Mouse (Mus musculus) kidney, postnatal 0 days (tissue): ENCODE data around the gene Gm3336. TPM values are rescaled to one million over a fixed set of nuclear protein-coding genes. Genes with fewer than 3 reads are reported as not detected.

ENCODE experiments used
- ATAC-seq: fragments of 200-750 bp; cut with Nextera tagmentation; replicated peaks from 2 replicates; pipeline ENCODE4 v1.8.0; 2017; ENCODE audit warnings: low read depth, moderate number of reproducible peaks, moderate TSS enrichment, moderate library complexity; ENCODE audit not compliant: low FRiP score
- DNase-seq: peaks from one replicate; pipeline ENCODE4 v3.0.0-alpha.2; 2016; ENCODE audit warnings: low spot score
- H3K27ac ChIP-seq: fragments of 300-500 bp; sonication (generic); 2 replicates; pipeline ENCODE4 v1.5.1; 2014; ENCODE audit warnings: mild to moderate bottlenecking
- H3K27me3 ChIP-seq: fragments of 300-500 bp; sonication (generic); 2 replicates; pipeline ENCODE4 v1.6.1; 2014; ENCODE audit warnings: low read length, mixed read lengths; ENCODE audit not compliant: insufficient read depth
- H3K36me3 ChIP-seq: fragments of 300-500 bp; sonication (generic); 2 replicates; pipeline ENCODE4 v1.6.1; 2014; ENCODE audit warnings: low read length, mixed read lengths; ENCODE audit not compliant: insufficient read depth
- H3K4me1 ChIP-seq: fragments of 300-500 bp; sonication (generic); replicated peaks from 2 replicates; pipeline ENCODE4 v1.6.1; 2014; ENCODE audit warnings: antibody characterized with exemption, low read length, mixed read lengths; ENCODE audit not compliant: insufficient read depth
- H3K4me2 ChIP-seq: fragments of 300-500 bp; sonication (generic); 2 replicates; pipeline ENCODE4 v1.6.1; 2014; ENCODE audit warnings: mild to moderate bottlenecking, low read length, moderate library complexity, mixed read lengths
- H3K4me3 ChIP-seq: fragments of 300-500 bp; sonication (generic); replicated peaks from 2 replicates; pipeline ENCODE4 v1.5.1; 2014; ENCODE audit warnings: low read depth, low read length
- H3K9ac ChIP-seq: fragments of 300-500 bp; sonication (generic); 2 replicates; pipeline ENCODE4 v1.6.1; 2014; ENCODE audit warnings: low read depth, low read length
- H3K9me3 ChIP-seq: fragments of 300-500 bp; sonication (generic); replicated peaks from 2 replicates; pipeline ENCODE4 v1.6.1; 2016; ENCODE audit warnings: low read length, inconsistent platforms, mixed read lengths
- CTCF ChIP-seq: IDR thresholded peaks from 2 replicates; pipeline ENCODE4 v1.5.1; 2016; ENCODE audit warnings: antibody characterized with exemption, low read depth, mild to moderate bottlenecking, moderate library complexity
- WGBS: fragments of 180-500 bp; shearing (Covaris S2); extraction: QIAGEN DNeasy Blood & Tissue Kit; methylation state at CpG from one replicate; pipeline ENCODE4 v1.1.7; 2014; 5-methylcytosine and 5-hydroxymethylcytosine counted together
- polyA plus RNA-seq: library from polyadenylated mRNA; unstranded; fragments of >200 nt; fragmentation: Nextera tagmentation; extraction: Ambion mirVana; gene quantifications from 2 replicates; pipeline ENCODE4 v1.2.1, GENCODE M21; 2015

Gm3336 gene
- polyA plus RNA-seq, 1 experiment from 2014 or later, result 0.74 TPM

- no peaks in the 10 kb centered on the region for H3K36me3 ChIP-seq
- WGBS, result 3% methylated on average over 3 of the region's 3 CpGs
- H3K27me3 ChIP-seq, result no peaks in the 10 kb centered on the region
- ATAC-seq (no peak), DNase-seq (peak; percentile 79)
- no peak overlapping the region for H3K4me2 ChIP-seq
- H3K27ac ChIP-seq, result no peak overlapping the region
- TF ChIP-seq CTCF, result peak; percentile 98
- no peaks in the 10 kb centered on the region for H3K4me1 ChIP-seq
- 0 out of 2 replicates have a peak overlapping the region, but pooled peaks have one; percentile 37 for H3K9ac ChIP-seq
- no peaks in the 10 kb centered on the region for H3K9me3 ChIP-seq
- H3K4me3 ChIP-seq, result no peak overlapping the region
Measured at GRCm38 (mm10) chr8:70720739-70721138, 2.4 kb downstream of the Gm3336 start.

DNA sequence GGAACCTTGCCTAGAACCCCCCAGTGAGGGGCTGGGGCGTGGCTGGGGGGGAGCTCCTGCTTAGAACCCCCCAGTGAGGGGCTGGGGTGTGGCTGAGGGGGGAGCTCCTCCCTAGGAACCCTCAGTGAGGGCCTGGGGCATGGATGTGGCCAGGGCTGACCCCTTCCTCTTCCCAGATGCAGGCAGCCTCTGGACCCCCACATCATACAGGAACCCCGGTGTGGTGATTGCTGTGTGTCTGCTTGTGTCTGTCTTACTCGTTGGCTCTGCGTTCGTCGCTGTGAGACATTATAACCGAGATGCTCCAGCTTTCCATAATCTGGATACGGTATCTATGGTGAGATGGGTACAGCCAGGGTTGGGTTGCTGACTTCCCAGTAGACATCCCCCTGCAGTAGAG is 3.3 kb downstream of the Gm3336 start:
- Histone ChIP-seq H3K4me3 (no peak overlapping the region), H3K36me3 (no peaks in the 10 kb centered on the region), H3K27ac (no peak overlapping the region), H3K27me3 (no peaks in the 10 kb centered on the region), H3K4me1 (no peaks in the 10 kb centered on the region), H3K9ac (no peak overlapping the region), H3K4me2 (no peak overlapping the region), H3K9me3 (no peaks in the 10 kb centered on the region)
- no peak for TF ChIP-seq CTCF
- WGBS, result 89% methylated on average over 8 of the region's 8 CpGs
- DNase-seq, result no peak
- no peak for ATAC-seq

DNA sequence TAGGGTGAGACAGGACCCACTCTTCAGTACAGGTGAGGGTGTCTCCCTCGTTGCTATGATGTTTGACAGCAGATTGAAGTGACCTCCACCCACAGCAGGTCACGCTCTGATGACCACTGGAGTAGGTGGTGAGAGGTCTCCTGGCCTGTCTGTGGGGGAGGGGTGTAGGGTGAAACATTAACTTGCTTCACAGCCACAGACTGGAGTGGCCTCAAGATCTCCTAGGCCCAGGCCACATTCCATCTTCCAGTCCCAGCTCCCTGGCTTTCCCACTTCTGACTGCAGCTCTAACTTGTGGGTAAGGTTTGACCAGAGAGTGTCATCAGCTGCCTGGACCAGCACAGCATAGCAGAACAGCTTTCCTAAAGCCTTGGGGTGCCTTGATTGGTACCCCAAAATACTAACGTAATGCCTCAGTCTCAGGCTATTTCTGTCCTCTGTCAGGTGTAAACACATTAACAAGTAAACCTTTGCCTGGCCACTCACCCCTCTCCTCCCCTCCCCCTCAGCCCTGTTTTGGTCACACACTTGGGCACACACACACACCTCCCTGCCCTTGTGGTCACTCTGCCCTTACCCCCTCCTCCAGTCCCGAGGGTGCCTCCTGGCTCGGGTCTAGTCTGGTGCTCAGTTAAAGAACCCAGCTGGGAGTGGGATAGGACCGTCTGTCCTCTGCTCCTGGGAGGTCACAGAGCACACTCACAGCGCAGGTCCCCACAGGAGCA is 5.3 kb downstream of the Gm3336 start, which contains the start of gene Pde4c:
Pde4c (plus strand) TSS at position 235 of the 725 bp plus-strand sequence.
- WGBS, result 41% methylated on average over 7 of the region's 7 CpGs
- Histone ChIP-seq H3K4me1 (no peaks in the 10 kb centered on the region), H3K27ac (peak within 1 kb of the TSS; percentile 97), H3K4me3 (no peak within 1 kb of the TSS; the same call in 1 of the 2 replicates), H3K4me2 (peak within 1 kb of the TSS; percentile 46), H3K9ac (peak within 1 kb of the TSS; percentile 38; the same call in 1 of the 2 replicates), H3K36me3 (no peaks in the 10 kb centered on the region), H3K27me3 (no peaks in the 10 kb centered on the region), H3K9me3 (no peaks in the 10 kb centered on the region)
- peak; percentile 91 for ATAC-seq
- TF ChIP-seq CTCF, result no peak
- peak; percentile 50 for DNase-seq

DNA sequence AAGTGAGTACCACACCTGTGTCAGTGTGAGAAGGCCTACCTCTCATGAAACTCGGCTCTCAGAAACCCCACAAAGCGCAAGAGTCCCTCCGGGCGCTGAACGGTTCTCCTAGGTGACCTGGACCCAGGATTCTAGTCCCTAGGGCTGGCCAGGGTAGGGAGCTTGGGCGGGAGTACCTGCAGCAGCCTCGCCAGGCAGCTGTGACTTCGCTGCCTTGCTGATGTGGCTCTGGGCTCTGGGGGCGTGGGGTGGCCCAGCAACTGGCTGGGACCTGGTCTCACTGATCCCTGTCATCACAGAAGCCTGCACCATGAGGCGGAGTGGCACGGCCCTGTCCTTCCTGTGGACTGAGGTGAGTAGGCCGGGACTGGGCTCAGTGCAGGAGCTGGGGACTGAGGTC is 5.9 kb downstream of the Gm3336 start:
- Histone ChIP-seq H3K36me3 (no peaks in the 10 kb centered on the region), H3K27me3 (no peaks in the 10 kb centered on the region), H3K27ac (peak overlapping the region; percentile 97), H3K9ac (peak overlapping the region; percentile 38; the same call in 1 of the 2 replicates), H3K4me1 (no peaks in the 10 kb centered on the region), H3K4me3 (no peak overlapping the region; the same call in 1 of the 2 replicates), H3K9me3 (no peaks in the 10 kb centered on the region), H3K4me2 (peak overlapping the region; percentile 46)
- ATAC-seq (peak; percentile 6; the same call in 1 of the 2 replicates), DNase-seq (no peak)
- no peak for TF ChIP-seq CTCF
- WGBS, result 58% methylated on average over 12 of the region's 12 CpGs

DNA sequence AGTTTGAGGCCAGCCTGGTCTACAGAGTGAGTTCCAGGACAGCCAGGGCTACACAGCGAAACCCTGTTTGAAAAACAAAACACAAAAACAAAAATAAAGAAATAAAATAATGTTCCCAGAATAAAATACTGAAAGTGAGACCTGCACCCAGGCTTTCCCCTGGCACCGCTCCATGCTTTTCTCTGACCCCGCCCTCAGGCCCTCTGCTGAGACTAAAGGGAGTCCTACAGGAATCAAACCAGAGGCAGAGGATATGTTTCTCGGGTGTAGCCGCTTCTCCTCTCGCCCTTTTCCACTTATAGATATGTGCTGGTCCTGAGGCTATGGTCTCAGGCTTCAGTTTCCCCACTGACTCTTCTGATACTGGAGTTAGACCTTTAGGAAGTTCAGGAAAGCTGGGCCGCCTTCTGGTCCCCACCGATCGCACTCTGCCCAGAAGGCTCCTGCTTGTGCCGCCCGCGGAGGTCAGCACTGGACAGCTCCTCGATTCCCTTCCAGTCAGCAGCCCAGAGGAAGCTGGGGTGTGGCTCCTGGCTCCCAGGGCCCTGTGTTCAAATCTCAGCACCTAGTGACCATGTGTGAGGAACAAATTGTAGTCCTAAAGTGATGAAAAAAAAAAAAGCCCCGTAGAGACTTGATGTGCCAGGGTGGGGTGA is 7.6 kb downstream of the Gm3336 start:
- no peak overlapping the region for H3K4me2 ChIP-seq
- WGBS, result 27% methylated on average over 14 of the region's 14 CpGs
- H3K9me3 ChIP-seq, result no peaks in the 10 kb centered on the region
- H3K36me3 ChIP-seq, result no peaks in the 10 kb centered on the region
- TF ChIP-seq CTCF, result no peak
- H3K4me1 ChIP-seq, result peaks cover 6% of the 10 kb centered on the region; the same call in 1 of the 2 replicates
- no peak overlapping the region for H3K4me3 ChIP-seq
- H3K27ac ChIP-seq, result no peak overlapping the region
- ATAC-seq (no peak), DNase-seq (peak; percentile 56)
- H3K9ac ChIP-seq, result no peak overlapping the region
- H3K27me3 ChIP-seq, result peaks cover 3% of the 10 kb centered on the region; the same call in 1 of the 2 replicates

- Histone ChIP-seq H3K27me3 (peaks cover 3% of the 10 kb centered on the region; the same call in 1 of the 2 replicates), H3K4me3 (no peak overlapping the region), H3K9me3 (no peaks in the 10 kb centered on the region), H3K9ac (no peak overlapping the region), H3K4me2 (no peak overlapping the region), H3K4me1 (peaks cover 6% of the 10 kb centered on the region; the same call in 1 of the 2 replicates), H3K36me3 (no peaks in the 10 kb centered on the region), H3K27ac (no peak overlapping the region)
- DNase-seq (no peak), ATAC-seq (no peak)
- TF ChIP-seq CTCF, result no peak
- WGBS, result 38% methylated on average over 11 of the region's 11 CpGs
Measured at GRCm38 (mm10) chr8:70726721-70727120, 8.4 kb downstream of the Gm3336 start.
